Comparison of ENCODE assay signal across 8 mouse cellular contexts in the genomic region with DNA sequence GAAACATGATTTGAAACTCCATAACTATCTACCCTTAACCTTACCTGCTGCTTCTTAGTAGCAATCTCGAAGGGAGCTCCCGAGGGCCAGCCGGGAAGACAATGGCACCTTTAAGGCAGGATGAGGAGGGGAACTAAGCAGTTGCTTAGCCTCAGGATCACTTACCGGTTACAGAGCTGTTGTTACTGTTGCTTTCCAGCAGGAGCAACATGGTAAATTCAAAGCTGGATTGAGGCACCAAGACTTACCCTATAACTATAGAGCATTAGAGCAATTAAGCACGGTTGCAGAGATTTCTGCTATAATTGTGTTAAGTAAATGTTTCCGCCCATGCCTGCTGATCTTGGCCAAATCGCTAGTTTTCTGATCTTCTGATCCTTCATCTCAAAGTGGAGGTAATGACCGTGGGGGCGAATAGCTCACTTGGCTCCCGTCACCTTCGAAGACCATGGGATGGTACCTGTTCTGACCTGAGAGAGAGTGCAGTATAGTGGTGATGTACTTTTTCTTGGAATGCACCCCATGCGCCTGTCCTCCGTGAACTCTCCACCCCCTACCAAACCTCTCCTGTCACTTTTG. TPM values are rescaled to one million over a fixed set of nuclear protein-coding genes. Genes with fewer than 3 reads are reported as not detected.
DNase-seq lines count a peak whose midpoint lies in the region; ATAC-seq and TF ChIP-seq lines count a peak whose summit lies in the region.

No protein-coding gene starts in this region.

- peaks cover 13% of the 10 kb centered on the region for H3K4me1 ChIP-seq in liver, adult 2 months (ENCODE audit: control insufficient read depth, insufficient read depth, low read length)
- peaks cover 46% of the 10 kb centered on the region for H3K4me1 ChIP-seq in embryonic facial prominence, embryonic 15.5 days
- H3K4me1 ChIP-seq in limb, embryonic 11.5 days (ENCODE audit: control insufficient read depth, insufficient read depth, low read length): peaks cover 3% of the 10 kb centered on the region; the same call in 1 of the 2 replicates

- no peaks in the 10 kb centered on the region for H3K27me3 ChIP-seq in liver, adult 2 months (ENCODE audit: control insufficient read depth, insufficient read depth, low read length)
- H3K27me3 ChIP-seq in embryonic facial prominence, embryonic 15.5 days: peaks cover 31% of the 10 kb centered on the region
- peaks cover 14% of the 10 kb centered on the region; the same call in 1 of the 2 replicates for H3K27me3 ChIP-seq in limb, embryonic 11.5 days (ENCODE audit: control insufficient read depth, insufficient read depth, low read length)

- ATAC-seq in embryonic facial prominence, embryonic 15.5 days (ENCODE audit: insufficient number of reproducible peaks, low FRiP score, low TSS enrichment, low read depth): no peak
- ATAC-seq in limb, embryonic 11.5 days (ENCODE audit: insufficient number of reproducible peaks, low FRiP score, low TSS enrichment, low read depth): no peak

- no peak for TF ChIP-seq POLR2A in liver, adult 2 months (IDR thresholded peaks at IDR 0.05; ENCODE audit: extremely low read depth, insufficient read depth, low read length)

- no peaks in the 10 kb centered on the region for H3K79me2 ChIP-seq in liver, adult 2 months (ENCODE audit: control insufficient read depth, insufficient read depth, low read length)

- peak; percentile 49 for DNase-seq in liver, adult 2 months (ENCODE audit: extremely low read depth, low read depth, low spot score)
- DNase-seq in liver: no peak
- DNase-seq in limb, embryonic 11.5 days (ENCODE audit: low spot score): no peak
- peak; percentile 43 for DNase-seq in retina, embryonic 14.5 days (ENCODE audit: low spot score)
- no peak for DNase-seq in adrenal gland, postnatal 10 days
- DNase-seq in left cerebral cortex, postnatal 36 days (ENCODE audit: low spot score in 2 of 2): no peak
- no peak for DNase-seq in kidney, postnatal 25 days

- peak overlapping the region; percentile 17; the same call in 1 of the 2 replicates for H3K4me3 ChIP-seq in liver, adult 2 months (ENCODE audit: insufficient read depth, low read depth, low read length)
- H3K4me3 ChIP-seq in embryonic facial prominence, embryonic 15.5 days (replicated peaks): peak overlapping the region; percentile 46
- H3K4me3 ChIP-seq in limb, embryonic 11.5 days (ENCODE audit: low read depth, low read length): peak overlapping the region; percentile 41

- intact Hi-C loops in left cerebral cortex, postnatal 36 days (cut with DNase I): loop anchor here (5.0 kb wide), 1 partner anchor 72 kb away; no protein-coding TSS in a partner anchor

- peak overlapping the region; percentile 50; the same call in 1 of the 2 replicates for H3K9ac ChIP-seq in liver, adult 2 months (ENCODE audit: low read depth, low read length)
- no peak overlapping the region for H3K9ac ChIP-seq in embryonic facial prominence, embryonic 15.5 days
- H3K9ac ChIP-seq in limb, embryonic 11.5 days (ENCODE audit: low read length): no peak overlapping the region

- H3K36me3 ChIP-seq in liver, adult 2 months (ENCODE audit: control insufficient read depth, insufficient read depth, low read length): peaks cover 11% of the 10 kb centered on the region; the same call in 1 of the 2 replicates
- H3K36me3 ChIP-seq in embryonic facial prominence, embryonic 15.5 days: no peaks in the 10 kb centered on the region
- no peaks in the 10 kb centered on the region for H3K36me3 ChIP-seq in limb, embryonic 11.5 days (ENCODE audit: control insufficient read depth, insufficient read depth, low read length)

- WGBS in liver, adult 2 months: 18% methylated on average over 13 of the region's 13 CpGs
- 12% methylated on average over 13 of the region's 13 CpGs for WGBS in embryonic facial prominence, embryonic 15.5 days
- WGBS in limb, embryonic 11.5 days: 18% methylated on average over 13 of the region's 13 CpGs

- H3K4me2 ChIP-seq in embryonic facial prominence, embryonic 15.5 days (replicated peaks): peak overlapping the region; percentile 78
- H3K4me2 ChIP-seq in limb, embryonic 11.5 days (ENCODE audit: low read depth, severe bottlenecking): peak overlapping the region; percentile 76

- H3K27ac ChIP-seq in liver, adult 2 months (replicated peaks; ENCODE audit: insufficient read depth, low read depth, low read length): 0 out of 2 replicates have a peak overlapping the region, but pooled peaks have one; percentile 37
- H3K27ac ChIP-seq in embryonic facial prominence, embryonic 15.5 days (replicated peaks): no peak overlapping the region
- H3K27ac ChIP-seq in limb, embryonic 11.5 days (replicated peaks; ENCODE audit: low read depth, low read length): no peak overlapping the region

- no peaks in the 10 kb centered on the region for H3K9me3 ChIP-seq in embryonic facial prominence, embryonic 15.5 days (replicated peaks)
- no peaks in the 10 kb centered on the region for H3K9me3 ChIP-seq in limb, embryonic 11.5 days (ENCODE audit: control insufficient read depth, low read length)

- TF ChIP-seq CTCF in liver, adult 2 months (IDR thresholded peaks at IDR 0.05; ENCODE audit: low read depth, low read length): no peak

RNA-seq across cellular contexts. Expression of gene Rgs16, which starts 0.6 kb away (rescaled TPM):
- 38.2 and 125 TPM in 2 replicates for total RNA-seq in liver, adult 2 months (2014; rRNA removed)
- 1.6 and 3.9 TPM in 2 replicates for polyA plus RNA-seq in liver, adult 2 months (2012; rRNA removed)
- 18.5 and 20.6 TPM in 2 replicates for polyA plus RNA-seq in embryonic facial prominence, embryonic 15.5 days (2015; fragmentation: Nextera tagmentation; extraction: Ambion mirVana)
- 4.8 and 4.9 TPM in 2 replicates for polyA plus RNA-seq in limb, embryonic 11.5 days (2014; fragmentation: Nextera tagmentation; extraction: Ambion mirVana)
- total RNA-seq in adrenal gland, postnatal 10 days (2021): 10 to 100 TPM; 10.3 to 48.8 TPM
- total RNA-seq in left cerebral cortex, postnatal 36 days (2021): 1 to 10 TPM; 8.4 to 9.5 TPM

RNA-seq across cellular contexts. Expression of gene Rnasel, which starts 9.7 kb away (rescaled TPM):
- 3.7 and 5.1 TPM in 2 replicates for total RNA-seq in liver, adult 2 months (2014; rRNA removed)
- polyA plus RNA-seq in liver, adult 2 months (2012; rRNA removed): 0.57 and 0.72 TPM in 2 replicates
- 14.3 and 14.8 TPM in 2 replicates for polyA plus RNA-seq in embryonic facial prominence, embryonic 15.5 days (2015; fragmentation: Nextera tagmentation; extraction: Ambion mirVana)
- 9.1 and 10.2 TPM in 2 replicates for polyA plus RNA-seq in limb, embryonic 11.5 days (2014; fragmentation: Nextera tagmentation; extraction: Ambion mirVana)
- total RNA-seq in adrenal gland, postnatal 10 days (2021): 10 to 100 TPM; 12.1 to 15.5 TPM
- total RNA-seq in left cerebral cortex, postnatal 36 days (2021): 10 to 100 TPM; 10.1 to 10.6 TPM

Comparison
In these comparisons a context has a peak if more than half of its experiments do, and no peak if none do; other contexts are left out.
1. DNase-seq: peak in liver, adult 2 months (single experiment) and retina, embryonic 14.5 days (single experiment); none in liver (single experiment), limb, embryonic 11.5 days (single experiment), adrenal gland, postnatal 10 days (single experiment), left cerebral cortex, postnatal 36 days (0 of 2) and kidney, postnatal 25 days (0 of 2).
2. Peak in every context shown above with its lines, with median percentiles within 50 percentile points of each other: H3K4me3 ChIP-seq.